Mouse (Mus musculus): ENCODE measurements around the gene Zfp472.
"Not testable (repeated sequence)": the region's sequence is repeated elsewhere in the genome, so short reads cannot be mapped to it uniquely, and the experiment has no call there.

Zfp472 gene

GRCm38 (mm10) chr17:33008337-33008736, 42.7 kb downstream of the Zfp472 start:
- DNase-seq (ENCODE audit: low read depth, low spot score), result peak; percentile 8

- not testable (repeated sequence) for DNase-seq (ENCODE audit: low read depth, low spot score)
Measured at GRCm38 (mm10) chr17:33020434-33020833, 54.8 kb downstream of the Zfp472 start.
